Mouse (Mus musculus) brain, embryonic 18.5 days (tissue): ENCODE data around the gene Ttll13.

Source experiments
- DNase-seq: peaks from one replicate; pipeline ENCODE4 v3.0.0-alpha.2; 2012; ENCODE audit warnings: low read depth, low spot score

Gene Ttll13

DNA sequence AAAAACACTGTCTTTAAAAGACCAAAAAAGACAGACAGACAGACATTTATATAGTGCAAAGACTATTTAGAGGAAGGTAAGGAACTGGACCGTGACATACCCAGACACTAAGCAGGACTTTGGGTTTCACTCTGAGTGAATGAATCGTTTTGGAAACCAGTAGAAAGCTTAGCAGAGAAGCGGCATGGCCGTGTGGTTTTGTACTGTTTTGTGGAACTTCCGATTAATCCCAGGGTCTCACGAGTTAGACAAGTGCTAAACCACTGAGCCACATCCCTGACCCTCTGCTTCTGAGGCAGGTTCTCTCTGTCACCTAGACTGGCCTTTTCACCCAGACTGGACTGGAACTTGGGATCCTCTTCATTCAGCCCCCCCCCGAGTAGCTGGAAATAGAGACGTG is 31.7 kb upstream of the Ttll13 start:
- DNase-seq: no peak

DNA sequence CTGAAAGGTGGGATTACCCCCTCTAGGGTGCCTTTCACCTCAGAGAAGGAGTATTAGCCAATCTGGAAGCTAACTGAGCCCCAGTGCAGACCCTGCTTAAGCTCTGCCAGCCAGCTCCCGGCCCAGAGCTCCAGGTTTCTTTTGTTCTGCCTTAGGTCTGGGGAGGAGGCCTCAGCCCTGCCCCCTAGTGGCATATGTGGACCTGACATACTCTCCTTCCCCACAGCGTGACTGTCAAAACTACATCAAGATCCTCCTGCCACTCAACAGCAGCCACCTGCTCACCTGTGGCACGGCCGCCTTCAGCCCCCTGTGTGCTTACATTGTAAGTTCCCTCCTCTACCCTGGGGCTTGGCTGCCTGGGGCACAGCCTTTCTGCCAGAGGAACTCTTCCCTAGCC is 30.8 kb upstream of the Ttll13 start:
- DNase-seq: no peak

DNA sequence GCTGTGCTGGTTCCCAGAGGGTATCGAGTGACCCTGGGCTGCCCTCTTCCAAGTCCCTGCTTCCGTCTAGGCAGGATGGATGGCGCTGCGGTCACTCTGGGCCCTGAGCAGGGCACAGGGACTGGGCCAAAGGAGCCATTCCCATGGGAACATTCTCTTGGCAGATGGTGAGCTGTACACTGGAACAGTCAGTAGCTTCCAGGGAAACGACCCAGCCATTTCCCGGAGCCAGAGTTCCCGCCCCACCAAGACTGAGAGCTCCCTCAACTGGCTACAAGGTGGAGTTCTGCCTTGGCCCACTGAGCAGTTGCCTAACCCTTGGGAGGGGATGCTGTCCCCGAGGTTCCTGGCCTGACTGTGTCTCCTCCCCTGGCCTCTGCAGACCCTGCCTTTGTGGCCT is 29.6 kb upstream of the Ttll13 start:
- no peak for DNase-seq

DNA sequence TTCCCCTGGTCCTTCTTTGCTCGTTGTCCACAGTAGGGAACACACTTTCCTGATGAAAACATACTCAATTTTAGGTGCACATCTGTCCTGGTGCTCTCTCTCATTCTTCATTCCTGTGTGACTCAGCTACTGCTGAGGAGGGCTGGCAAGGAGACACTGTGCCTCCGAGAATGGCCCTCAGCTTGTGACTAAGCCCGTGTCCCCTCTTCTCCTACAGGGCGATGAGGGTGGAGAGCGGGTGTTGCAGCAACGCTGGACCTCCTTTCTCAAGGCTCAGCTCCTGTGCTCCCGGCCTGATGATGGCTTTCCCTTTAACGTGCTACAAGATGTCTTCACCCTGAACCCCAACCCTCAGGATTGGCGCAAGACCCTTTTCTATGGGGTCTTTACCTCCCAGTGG is 27.5 kb upstream of the Ttll13 start:
- DNase-seq: no peak

DNA sequence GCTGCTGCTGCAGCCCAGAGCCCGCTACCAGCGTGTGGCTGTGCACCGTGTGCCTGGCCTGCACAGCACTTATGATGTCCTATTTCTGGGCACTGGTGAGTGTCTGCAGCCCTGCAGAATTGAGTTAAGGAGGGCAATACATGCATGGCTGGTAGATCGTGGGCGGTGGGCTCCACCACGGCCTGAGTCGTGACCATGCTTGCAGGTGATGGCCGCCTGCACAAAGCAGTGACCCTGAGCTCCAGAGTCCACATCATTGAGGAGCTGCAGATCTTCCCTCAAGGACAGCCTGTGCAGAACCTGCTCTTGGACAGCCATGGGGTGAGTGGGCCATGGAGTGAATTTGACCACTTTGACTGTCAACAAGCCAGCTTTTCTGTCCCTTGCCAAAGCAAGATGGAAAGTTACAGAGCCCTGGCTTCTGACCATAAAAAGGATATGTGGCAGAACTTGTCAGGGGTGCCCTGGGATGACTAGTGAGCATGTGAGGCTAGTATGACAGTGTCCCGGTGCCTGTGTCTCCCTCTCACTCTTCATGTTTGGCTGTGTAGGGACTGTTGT is 25.9 kb upstream of the Ttll13 start:
- no peak for DNase-seq

DNA sequence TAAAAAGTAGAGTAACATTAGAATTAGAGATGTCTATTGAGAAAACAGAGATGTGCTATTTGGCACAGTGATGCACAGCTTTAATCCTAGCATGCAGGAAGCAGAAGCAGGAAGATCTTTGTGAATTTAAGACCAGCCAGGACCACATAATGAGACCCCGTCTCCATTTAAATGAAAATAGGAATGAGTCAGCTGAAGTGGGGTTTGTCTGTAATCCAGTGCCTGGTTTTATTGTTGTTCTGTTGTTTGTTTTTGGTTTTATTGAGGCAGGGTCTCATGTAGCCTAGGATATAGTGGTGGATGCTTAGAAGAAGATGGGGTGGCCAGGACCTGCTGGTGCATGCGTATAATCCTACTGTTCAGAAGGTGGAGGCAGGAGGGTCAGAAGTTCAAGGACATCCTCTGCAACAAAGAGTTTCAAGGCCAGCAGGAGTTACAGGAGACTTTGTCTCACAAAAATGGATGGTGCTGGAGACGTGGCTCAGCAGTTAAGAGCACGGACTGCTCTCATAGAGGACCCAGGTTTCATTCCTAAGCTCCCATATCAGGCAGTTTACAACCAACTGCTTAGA is 24.9 kb upstream of the Ttll13 start:
- DNase-seq: no peak

DNA sequence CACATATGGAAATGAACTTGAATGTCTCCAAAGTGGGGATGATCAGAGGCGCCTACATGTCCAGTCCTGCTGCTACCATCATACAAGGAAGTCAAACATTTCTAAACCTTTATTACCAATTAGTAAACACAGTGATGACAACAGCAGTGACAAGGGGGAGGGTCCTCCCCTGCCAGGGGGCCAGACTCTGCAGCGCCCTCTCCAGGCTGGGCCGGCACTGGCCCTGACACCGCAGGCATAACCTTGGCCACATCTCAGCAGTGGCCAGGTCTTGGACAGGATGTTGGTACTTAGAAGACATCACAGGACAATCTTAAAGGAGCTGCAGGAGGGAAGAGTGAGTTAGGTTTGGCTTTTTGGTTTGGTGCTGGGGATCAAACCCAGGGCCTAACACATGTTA is 19.1 kb upstream of the Ttll13 start:
- no peak for DNase-seq

DNA sequence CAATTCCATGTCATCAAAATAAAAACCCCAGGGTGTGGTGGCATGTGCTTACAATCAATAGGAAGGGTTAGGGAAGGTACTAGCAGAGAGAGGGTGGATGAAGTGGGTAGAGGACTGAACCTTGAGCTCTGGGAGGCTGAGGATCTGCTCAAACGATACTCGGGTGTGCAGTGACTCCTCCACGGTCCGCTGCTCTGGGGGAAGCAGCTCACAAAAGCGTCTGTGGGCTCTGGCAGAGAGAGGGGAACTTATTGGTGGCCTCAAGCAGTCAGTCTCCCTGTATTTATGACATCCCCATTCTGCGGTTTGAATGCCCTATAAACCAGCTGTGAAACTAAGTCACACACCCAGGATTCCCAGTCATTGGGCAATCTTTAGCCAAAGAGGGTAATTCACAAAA is 16.0 kb upstream of the Ttll13 start:
- no peak for DNase-seq

DNA sequence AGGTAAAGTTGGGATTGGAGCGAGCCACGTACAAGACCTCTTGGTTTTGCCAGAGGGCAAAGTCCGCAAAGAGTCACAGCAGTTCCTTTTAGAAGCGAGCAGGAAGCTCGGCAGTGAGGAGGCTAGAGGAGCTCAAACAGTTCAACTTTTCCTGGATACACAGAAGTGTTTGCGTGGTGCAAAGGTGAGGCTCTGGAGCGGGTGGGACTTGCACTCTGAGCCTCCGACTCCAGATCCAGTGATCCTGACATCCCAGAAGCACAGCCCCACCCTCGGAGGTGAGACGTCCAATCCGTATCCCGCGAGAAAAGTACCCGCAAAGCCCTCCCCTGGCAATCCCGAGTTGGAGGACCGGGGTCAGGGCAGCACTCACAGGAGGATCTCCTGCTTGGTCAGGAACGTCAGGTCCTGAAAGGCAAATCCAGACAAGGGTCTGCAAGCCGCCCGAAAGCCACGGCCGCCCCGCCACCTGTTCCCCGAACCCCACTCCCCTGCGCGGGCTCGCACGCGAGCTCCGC is 14.1 kb upstream of the Ttll13 start:
- no peak for DNase-seq

DNA sequence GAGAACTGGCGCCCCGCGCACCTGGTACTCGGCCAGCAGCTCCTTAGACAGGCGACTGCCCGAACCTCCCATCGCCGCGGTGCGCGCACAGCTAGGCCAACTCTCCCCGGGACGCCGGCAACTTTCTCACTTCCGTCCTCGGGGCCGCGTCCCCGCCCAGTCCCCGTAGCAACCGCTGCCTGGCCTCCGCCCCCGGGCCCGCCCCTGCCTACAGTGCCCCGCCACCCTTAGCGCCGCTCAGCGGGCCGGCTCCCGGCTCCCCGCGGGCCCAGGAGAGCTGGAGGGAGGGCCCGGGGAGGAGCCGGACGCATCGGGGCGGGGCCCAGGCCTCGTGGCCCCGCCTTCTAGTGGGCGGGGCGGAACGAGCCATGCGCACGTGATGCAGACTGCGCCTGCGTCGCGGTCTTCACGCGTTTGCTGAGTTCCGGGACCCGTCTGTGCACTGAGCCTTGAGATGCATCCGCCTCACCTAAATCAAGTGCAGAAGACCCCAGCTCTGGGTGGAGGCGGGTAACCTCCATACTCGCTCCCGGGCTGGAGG is 13.6 kb upstream of the Ttll13 start, which contains the start of the genes Cib1 and Gdpgp1:
Cib1 (minus strand) TSS at position 325 of the 541 bp plus-strand sequence.
Gdpgp1 (plus strand) TSS at position 377 of the 541 bp plus-strand sequence.
- peak; percentile 83 for DNase-seq

DNA sequence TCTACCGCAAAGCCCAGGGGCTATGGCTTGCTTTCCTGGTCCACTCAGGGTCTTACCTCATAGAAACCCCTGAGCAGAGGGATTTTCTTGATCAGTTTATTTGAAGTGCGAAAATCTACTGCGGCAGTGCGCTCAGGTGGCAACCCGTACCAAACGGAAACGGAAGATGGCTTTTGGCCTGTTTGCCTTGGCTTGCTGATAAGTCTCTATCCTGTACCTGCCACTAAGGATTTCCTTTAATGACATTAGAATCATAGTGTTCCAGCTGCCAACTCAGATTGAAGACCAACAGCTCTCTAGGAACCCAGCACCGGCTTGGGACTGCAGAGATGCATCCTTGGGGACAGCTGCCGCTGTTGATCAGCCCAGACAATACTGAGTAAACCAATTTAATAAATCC is 12.4 kb upstream of the Ttll13 start:
- DNase-seq: no peak

DNA sequence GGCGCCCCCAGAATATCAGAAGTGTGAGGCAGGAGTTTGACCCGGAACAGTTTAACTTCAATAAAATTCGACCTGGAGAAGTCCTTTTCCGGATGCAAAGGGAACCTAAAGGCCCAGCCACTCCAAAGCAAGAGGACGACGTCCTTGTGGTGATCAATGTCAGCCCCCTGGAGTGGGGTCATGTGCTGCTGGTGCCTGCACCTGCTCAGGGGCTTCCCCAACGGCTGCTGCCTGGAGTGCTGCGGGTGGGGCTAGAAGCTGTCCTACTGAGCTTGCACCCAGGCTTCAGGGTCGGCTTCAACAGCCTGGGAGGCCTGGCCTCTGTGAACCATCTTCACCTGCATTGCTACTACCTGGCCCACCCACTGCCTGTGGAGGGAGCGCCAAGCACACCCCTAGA is 7.6 kb upstream of the Ttll13 start:
- DNase-seq: no peak

DNA sequence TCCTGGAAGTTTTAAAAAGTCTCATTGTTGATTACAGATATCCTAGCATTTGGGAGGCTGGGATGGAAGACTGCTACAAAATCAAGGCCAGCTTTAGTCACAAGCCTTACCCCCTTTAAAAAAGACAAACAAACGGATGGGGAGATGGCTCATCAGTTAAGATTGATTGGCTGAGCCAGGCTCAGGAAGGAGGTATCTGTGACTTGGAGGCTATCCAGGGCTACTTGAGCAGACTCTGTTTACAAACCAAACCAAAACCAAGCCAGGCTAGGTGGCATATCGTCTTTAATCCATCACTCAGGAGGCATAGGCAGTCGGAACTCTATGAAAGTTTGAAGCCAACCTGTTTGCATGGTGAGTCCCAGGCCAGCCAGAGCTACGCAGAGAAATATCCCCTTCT is 4.5 kb upstream of the Ttll13 start:
- no peak for DNase-seq

DNA sequence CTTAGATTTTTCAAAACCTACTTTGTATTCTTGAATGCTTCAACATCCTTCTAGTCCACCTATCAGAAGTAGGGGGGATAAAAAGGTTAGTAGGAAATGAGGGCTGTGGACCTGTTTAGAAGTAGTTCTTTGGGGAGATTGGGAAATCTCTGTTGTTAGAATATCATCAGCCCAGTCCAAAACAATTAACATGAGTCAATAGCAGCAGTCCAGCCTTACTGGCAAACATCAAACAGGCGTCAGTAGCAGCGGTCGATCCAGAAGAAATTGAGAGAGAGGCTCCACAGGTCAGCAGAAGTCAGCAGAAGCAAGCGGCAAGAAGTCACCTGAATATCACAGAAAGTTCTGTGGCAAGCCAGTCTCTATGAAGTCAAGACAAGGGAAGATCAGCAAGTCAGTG is 1.3 kb upstream of the Ttll13 start:
- DNase-seq: no peak

DNA sequence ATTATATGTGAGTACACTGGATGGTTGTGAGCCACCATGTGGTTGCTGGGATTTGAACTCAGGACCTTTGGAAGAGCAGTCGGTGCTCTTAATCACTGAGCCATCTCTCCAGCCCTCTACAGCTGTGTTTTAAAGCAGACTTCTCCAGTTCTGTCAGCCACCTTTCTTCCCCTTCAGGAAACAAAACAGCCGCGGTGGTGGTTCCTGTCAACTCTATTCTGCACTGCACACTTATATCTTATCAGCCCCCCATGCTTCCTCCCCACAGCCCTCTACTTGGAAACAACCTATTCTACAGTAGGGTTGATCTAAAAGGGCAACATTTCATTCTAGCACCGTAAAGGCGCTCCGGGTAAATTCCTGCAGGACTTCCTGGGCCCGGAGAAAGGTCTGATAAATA is 683 bp downstream of the Ttll13 start:
- no peak for DNase-seq

DNA sequence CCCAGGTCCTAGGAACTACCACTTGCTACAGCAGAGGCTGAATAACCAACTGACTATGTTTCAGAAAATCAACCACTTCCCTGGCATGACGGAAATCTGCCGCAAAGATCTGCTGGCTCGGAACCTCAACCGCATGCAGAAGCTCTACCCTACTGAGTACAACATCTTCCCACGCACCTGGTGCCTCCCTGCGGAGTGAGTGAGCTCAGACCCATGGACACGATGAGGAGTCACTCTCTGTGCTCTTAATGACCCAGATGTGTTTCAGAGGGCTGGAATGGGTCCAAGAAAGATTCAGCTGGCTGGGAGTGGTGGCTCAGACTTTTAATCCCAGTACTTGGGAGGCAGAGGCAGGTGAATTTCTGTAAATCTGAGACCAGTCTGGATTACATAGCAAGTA is 6.3 kb downstream of the Ttll13 start:
- DNase-seq: no peak

DNA sequence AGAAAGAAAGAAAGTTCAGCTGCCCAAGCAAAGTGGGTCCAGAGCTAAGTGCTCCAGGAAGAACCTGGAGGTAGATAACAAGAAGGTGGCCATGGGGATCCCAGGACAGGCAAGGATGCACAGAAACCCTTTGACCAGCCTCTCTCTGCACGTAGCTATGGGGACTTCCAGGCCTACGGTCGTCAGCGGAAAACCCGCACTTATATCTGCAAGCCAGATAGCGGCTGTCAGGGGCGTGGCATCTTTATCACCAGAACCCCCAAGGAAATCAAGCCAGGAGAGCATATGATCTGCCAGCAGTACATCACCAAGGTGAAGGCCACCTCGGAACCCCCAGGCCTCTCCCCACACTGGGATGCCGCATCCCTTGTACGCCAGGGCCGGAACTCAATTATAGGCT is 6.7 kb downstream of the Ttll13 start:
- no peak for DNase-seq

DNA sequence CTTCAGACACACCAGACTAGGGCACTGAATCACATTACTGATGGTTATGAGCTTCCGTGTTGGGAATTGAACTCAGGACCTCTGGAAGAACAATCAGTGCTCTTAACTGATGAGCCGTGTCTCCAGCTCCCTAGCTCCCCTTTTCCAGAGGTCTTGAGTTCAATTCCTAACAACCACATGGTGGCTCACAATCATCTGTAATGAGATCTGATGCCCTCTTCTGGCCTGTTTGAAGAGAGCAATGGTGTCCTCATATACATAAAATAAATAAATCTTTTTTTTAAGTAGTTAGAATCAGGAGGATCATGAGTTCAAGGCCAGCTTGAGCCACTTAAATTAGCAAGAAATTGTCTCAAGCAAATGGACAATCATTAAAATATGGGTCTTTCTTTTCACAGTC is 9.8 kb downstream of the Ttll13 start:
- DNase-seq: no peak

DNA sequence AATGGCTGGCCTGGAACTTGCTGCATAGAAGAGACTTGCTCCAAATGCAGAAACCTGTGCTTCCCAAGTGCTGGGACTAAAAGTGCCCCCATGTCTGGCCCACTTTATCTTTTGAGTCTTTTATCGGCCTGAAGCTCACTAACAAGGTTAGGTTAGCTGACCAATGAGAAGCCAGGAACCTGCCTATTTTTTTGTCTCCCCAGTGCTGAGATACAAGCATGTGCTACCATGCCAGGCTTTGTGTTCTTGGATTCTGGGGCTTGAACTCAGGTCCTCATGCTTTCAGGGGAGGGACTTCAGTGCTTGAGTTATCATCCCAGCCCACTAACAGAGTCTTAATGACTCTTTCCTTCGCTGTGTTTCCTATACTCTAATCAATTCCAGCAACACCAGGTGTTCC is 11.5 kb downstream of the Ttll13 start:
- no peak for DNase-seq

DNA sequence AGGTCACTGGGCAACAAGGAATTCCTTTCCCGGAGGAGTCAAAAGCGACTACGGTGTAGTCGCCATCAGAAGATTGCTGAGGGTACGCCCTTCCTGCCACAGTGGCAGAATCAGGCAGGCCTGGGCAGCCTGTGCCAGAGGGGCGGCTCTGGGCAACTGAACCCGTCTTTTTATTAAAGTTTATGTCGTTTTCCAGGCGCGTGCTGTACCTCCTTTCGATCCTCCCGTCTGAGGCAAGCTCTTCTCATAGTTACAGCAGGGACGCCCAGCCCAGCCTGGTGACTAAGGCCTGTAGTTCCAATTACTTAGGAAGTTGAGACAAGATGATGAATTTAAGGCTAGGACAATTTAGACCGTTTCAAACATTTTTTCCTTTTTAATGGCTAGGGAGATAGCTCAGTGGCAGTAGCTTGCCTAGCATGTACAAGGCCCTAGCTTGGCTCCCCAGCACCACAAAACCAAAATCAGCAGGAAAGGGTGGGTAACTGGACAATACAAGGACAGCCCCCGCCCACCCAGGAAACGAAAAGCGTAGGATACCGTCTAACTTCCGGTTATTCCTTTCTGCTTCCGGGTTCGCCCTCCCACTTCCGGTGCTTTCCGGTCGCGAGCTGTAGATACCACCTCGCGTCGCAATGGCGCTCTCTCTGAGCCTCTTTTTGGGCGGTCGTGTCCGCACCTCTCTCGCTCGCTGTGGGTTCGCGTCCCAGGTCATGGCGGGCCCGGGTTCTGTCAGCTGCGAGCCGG is 14.6 kb downstream of the Ttll13 start, which contains the start of gene Ngrn:
Ngrn (plus strand) TSS at position 591 of the 747 bp plus-strand sequence.
- peak; percentile 74 for DNase-seq

DNA sequence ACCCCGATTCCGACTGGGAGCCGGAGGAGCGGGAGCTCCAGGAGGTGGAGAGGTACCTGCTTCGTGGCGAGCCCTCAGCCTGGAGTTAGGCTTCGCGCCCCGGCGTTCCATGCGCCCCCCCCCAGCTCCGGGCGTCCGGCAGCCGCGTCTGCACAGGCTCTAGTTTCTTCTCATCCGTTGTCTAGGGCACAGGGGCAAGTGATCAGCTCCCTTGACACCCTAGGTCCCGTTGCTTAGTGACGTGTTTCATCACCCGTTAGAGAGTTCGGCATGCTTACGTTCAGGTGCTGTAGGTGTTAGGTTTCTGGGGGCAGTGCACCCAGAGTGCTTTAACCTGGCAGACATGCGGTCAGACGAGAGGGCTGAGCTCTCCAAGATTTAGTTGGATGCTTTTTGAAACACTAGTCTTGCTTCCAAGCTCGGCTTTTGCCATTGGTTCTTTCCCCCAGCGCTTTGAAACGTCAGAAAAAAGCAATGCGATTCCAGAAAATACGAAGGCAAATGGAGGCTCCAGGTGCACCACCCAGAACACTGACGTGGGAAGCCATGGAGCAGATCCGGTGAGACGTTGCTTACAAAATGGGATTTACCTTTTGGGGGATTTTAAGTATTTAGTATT is 15.3 kb downstream of the Ttll13 start:
- DNase-seq: no peak

DNA sequence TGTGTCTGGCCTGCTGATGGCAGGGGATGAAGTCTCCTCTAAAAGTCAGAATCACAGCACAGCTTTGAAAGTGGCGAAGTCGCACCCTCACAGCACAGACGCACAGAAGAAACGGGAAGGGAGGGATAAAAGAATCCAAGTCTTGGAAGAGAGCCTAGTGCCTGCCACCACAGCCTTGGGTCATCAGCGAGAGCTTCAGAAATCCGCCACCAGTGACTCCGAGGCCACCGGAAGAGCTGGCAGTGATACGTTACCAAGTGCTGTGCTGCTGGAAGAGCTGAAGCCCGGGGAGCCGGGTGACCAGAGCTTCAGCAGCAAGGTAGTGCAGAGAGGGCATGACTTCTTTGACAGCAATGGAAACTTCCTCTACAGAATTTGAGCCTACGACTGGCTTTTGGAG is 18.4 kb downstream of the Ttll13 start:
- no peak for DNase-seq
